In genomic region chr12:109417476-109418201, GRCm38 (mm10) we compare ENCODE assay signal across 7 mouse cellular contexts. TPM values are rescaled to one million over a fixed set of nuclear protein-coding genes. Genes with fewer than 3 reads are reported as not detected.
DNase-seq lines count a peak whose midpoint lies in the region; ATAC-seq and TF ChIP-seq lines count a peak whose summit lies in the region.

No protein-coding gene starts in this region.

- H3K27me3 ChIP-seq in hindbrain, postnatal 0 days (ENCODE audit: insufficient read depth, low read length), result no peaks in the 10 kb centered on the region
- H3K27me3 ChIP-seq in myocyte (ENCODE audit: control insufficient read depth, insufficient read depth, insufficient read length), result no peaks in the 10 kb centered on the region

- peak; percentile 35 for DNase-seq in ovary, postnatal 36 days (ENCODE audit: low spot score)
- no peak for DNase-seq in ovary, postnatal 14 days (ENCODE audit: low spot score)
- peak; percentile 75 for DNase-seq in embryo, embryonic 11.5 days (ENCODE audit: low read depth, low spot score)
- DNase-seq in hindbrain, postnatal 0 days (ENCODE audit: low spot score), result no peak
- DNase-seq in spleen, postnatal 4 days (ENCODE audit: low spot score in 2 of 2), result no peak
- no peak for DNase-seq in testis, postnatal 14 days (ENCODE audit: low spot score)

- TF ChIP-seq POLR2A in myocyte (IDR thresholded peaks at IDR 0.05; ENCODE audit: insufficient read length, low read depth), result no peak

- ATAC-seq in hindbrain, postnatal 0 days, result peak; percentile 70

- no peak overlapping the region for H3K4me2 ChIP-seq in hindbrain, postnatal 0 days (ENCODE audit: low read depth, low read length)
- peak overlapping the region; percentile 26 for H3K4me2 ChIP-seq in myocyte (ENCODE audit: low read depth)

- no peak overlapping the region for H3K9ac ChIP-seq in hindbrain, postnatal 0 days (replicated peaks; ENCODE audit: low read length)

- no peaks in the 10 kb centered on the region for H3K79me2 ChIP-seq in myocyte (ENCODE audit: control insufficient read depth, insufficient read depth)

- no peak for TF ChIP-seq CTCF in hindbrain, postnatal 0 days (IDR thresholded peaks at IDR 0.05; ENCODE audit: low read depth)

- H3K4me3 ChIP-seq in hindbrain, postnatal 0 days (ENCODE audit: low read length), result no peak overlapping the region
- no peak overlapping the region for H3K4me3 ChIP-seq in myocyte

- no peak overlapping the region for H3ac ChIP-seq in myocyte (ENCODE audit: control insufficient read depth, insufficient read length)

- no peaks in the 10 kb centered on the region for H3K9me3 ChIP-seq in hindbrain, postnatal 0 days (ENCODE audit: low read length)

- no peak overlapping the region for H3K27ac ChIP-seq in hindbrain, postnatal 0 days

- no peaks in the 10 kb centered on the region for H3K36me3 ChIP-seq in hindbrain, postnatal 0 days (ENCODE audit: insufficient read depth, low read length)
- H3K36me3 ChIP-seq in myocyte (ENCODE audit: control insufficient read depth, insufficient read depth), result no peaks in the 10 kb centered on the region

- WGBS in hindbrain, postnatal 0 days, result 35% methylated on average over 14 of the region's 14 CpGs

- H3K4me1 ChIP-seq in hindbrain, postnatal 0 days (ENCODE audit: insufficient read depth, low read length), result no peaks in the 10 kb centered on the region

TF ChIP-seq in myocyte, 11 proteins besides CTCF, POLR2A, EP300 and RAD21:
- TF ChIP-seq REST (IDR thresholded peaks at IDR 0.05; ENCODE audit: insufficient read depth, insufficient read length) (no peak), MYOG (IDR thresholded peaks at IDR 0.05; ENCODE audit: control insufficient read depth in 1 of 3, insufficient read depth in 1 of 3, insufficient read length in 2 of 3, low read depth in 2 of 3) (no peak), TCF3 (IDR thresholded peaks at IDR 0.05; ENCODE audit: insufficient read length, low read depth) (no peak)

RNA-seq across cellular contexts. Expression of gene Dlk1, which starts 35.0 kb away (rescaled TPM):
- 28.8 and 47.7 TPM in 2 replicates for total RNA-seq in hindbrain, postnatal 0 days (2014; rRNA removed)
- polyA plus RNA-seq in hindbrain, postnatal 0 days (2015; fragmentation: Nextera tagmentation; extraction: Ambion mirVana), result 33.0 and 34.6 TPM in 2 replicates
- polyA plus RNA-seq in myocyte (2012; fragmentation: generic; extraction: Trizol), result not detected

Comparison
In these comparisons a context has a peak if more than half of its experiments do, and no peak if none do; other contexts are left out.
1. DNase-seq: peak in ovary, postnatal 36 days (single experiment) and embryo, embryonic 11.5 days (single experiment); none in ovary, postnatal 14 days (single experiment), hindbrain, postnatal 0 days (single experiment), spleen, postnatal 4 days (0 of 2) and testis, postnatal 14 days (single experiment).
2. RNA of gene Dlk1, which starts 35.0 kb away (polyA plus RNA-seq): 33.0 to 34.6 TPM in hindbrain, postnatal 0 days; not detected in myocyte (single experiment); every median in the first group is over 10 times any median in the second.